Mouse (Mus musculus): Measurements from ENCODE around the gene Mylk4.

- TF ChIP-seq CTCF (IDR thresholded peaks at IDR 0.05; ENCODE audit: extremely low read depth, insufficient read length, insufficient replicate concordance, low read depth, low read length) (no peak), POLR2A (IDR thresholded peaks at IDR 0.05; ENCODE audit: low read depth, low read length) (no peak)
Measured at GRCm38 (mm10) chr13:32721717-32722116, 62.0 kb downstream of the Mylk4 start.
